Mouse (Mus musculus): ENCODE data around the gene Tmem101.
"Not testable (repeated sequence)": the region's sequence is repeated elsewhere in the genome, so short reads cannot be mapped to it uniquely, and the experiment has no call there.

Gene Tmem101

DNA sequence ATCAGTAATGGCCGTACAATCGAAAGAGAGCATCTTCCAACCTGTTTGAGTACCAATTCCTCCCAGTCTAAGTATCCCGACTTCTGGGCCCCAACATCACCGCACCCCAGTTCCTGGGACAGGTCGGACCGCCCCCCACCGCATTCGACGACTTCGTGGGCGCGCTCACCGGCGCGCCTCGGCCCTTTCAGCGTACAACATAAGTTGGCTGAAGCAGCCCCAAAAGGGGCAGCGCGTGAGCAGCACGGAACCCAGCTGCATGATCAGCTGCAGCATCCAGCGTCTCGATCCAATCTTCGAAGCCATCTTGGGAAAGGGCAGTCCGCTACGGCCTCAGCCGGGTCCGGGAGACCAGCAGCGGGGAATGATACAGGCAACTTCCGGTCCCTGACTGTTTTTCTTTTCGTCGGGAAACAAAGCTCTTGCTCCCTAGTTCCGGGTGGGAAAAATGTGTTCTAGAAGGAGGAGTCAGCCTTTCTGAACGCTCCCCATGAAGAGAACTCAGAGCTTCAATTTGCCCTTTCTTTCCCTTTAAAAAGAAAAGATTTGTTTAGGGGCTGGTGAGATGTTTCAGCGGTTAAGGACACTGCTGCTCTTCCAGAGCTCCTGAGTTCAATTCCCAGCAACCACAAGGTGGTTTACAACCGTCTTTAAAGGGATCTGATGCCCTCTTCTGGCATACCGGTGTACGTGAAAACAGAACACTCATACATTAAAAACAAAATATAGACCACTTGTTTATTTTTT lies at the start of gene Tmem101:
Gene Tmem101, minus strand, starts transcription at position 366 of the 747 bp plus-strand sequence.
- DNase-seq = peak; percentile 89

GRCm38 (mm10) chr11:102201408-102201821 lies 45.2 kb upstream of the Tmem101 start:
- DNase-seq = no peak

- DNase-seq = no peak
These were observed 43.7 kb upstream of the Tmem101 start for GRCm38 (mm10) chr11:102199856-102200255.

DNA sequence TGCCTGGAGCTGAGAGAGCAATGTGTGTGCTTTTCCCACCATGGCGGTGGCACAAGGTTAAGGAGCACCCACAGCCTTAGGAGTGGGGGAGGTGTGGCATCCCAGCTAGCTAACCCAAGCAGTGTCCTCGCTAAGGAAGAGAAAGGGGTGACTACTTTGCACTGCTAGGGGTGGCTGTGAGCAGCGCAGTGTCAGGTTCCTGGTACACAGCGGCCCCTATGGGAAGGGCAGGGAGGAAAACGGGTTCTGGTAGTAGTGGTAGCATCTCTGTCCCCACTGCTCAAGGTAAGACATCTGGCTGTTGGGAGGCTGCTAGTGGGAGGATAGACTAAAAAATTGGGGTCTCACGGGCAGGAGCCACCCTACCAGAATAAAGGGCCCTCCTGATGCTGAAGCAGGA lies 42.0 kb upstream of the Tmem101 start:
- no peak for DNase-seq

- peak; percentile 42 for DNase-seq
These were observed 40.0 kb upstream of the Tmem101 start for GRCm38 (mm10) chr11:102196018-102196797.

DNA sequence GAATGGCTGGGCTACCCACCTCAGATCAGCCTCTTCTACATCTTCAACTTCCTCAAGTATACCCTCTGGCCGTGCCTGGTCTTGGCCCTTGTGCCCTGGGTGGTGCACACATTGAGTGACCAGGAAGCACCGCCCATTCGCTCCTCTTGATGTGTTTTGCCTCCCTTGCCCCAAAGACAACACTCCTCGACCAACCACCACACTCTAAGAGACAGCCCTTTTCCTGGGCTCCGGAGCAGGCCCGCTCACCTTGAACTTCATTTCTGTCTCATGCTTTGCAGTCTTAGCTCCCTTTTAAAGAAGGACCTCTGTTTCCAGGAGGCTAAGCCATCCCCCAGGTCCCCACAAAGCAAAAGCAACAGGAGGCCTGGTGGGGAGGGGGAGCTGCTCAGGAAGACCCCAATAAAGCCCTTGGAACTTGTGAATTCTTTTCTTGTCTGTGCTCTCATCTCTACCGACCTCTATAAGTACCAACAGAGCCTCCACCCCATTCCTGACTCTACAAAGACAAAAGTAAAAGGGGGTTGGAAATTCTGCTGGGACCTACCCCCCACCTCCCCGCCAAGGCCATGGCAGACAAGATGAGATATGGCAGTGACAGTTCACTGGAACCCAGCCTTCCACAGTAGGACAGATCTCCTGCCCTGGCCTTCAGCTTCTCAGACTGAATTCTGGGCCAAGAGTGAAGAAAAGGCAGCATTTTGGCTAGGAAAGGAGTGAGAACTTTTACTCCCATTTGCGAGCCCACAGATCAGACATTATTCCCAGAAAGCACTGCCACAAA lies 37.6 kb upstream of the Tmem101 start:
- peak; percentile 19 for DNase-seq

DNA sequence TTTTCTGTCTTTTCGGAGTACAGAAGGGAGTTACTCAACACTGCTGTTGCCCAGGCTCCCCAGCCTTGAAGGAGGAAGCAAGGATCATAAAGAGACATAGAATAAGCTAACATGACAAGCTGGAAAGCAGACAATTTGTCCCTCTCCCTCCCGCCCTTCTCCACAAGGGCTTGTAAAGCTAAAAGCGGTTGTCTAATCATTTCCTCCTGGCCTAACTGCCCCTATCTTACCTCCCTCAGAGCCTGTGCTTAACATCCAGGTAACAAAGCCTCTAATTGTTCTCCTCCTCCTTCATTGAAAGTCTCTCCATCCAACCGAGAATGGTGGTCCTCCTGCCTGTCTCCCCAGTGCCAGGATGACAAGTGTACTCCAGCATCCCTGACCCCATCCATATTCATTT lies 34.6 kb upstream of the Tmem101 start:
- DNase-seq = no peak

DNA sequence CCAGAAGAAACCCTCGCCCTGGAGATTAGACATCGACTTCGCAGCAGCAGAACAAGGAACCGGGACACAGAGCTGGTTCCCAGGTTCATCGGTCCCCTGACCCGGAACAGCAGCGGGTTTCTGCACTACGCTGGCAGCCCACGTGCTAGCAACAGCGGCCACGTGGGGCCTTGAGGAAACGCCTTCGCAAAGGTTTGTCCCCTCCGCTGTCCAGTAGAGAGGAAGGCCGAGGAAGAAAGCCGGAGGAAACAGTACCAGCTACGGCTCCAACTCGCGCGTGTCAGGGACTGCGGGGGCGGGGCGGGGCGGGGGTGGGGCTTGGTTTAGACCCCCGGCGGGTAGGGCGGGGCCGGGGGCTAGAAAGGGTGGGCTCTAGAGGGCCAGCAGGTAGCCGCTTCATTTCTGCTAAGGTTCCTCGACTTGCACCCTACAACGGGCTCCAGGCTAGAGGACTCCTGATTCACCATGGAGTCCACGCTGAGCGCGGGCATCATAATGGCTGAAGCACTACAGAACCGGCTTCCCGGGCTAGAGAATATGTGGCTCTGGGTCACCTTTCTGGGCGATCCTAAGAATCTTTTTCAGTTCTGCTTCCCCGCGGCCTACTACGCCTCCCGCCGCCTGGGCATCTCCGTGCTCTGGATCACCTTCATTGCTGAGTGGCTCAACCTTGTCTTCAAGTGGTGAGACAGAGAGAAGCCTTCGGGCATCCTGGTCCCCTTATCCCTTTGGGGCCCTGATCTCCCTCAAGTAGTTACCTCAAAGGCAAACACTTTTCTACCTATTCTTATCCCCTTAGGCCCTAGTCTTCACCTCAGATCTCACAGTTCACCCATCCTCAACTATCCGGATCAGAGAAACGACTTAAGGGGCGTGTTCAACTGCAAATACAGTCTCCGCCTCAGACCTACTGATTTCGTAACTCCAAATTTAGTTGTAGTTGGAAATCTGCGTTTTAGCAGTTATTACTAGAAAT lies 33.5 kb upstream of the Tmem101 start, which contains the start of gene G6pc3:
Gene G6pc3, plus strand, starts transcription at position 160 of the 976 bp plus-strand sequence.
- DNase-seq = peak; percentile 90

DNA sequence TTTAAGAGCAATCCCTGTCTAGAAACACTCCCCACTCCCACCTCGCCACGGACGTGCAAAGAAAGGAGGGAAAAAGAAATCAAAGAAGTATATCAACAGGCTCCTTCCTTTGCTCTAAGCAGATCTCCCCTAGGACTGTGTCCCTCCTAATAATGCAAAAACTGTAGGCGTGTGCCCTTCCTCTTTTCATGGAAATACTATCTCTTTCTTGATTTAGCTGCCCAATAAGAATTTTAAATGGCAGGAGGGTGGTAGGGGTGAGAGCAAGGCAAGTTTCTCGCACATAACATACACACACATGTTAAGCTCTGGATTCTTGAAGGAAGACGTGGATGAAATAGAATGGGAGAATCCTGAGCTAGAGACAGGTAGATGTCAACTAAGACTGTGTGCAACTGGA lies 32.8 kb upstream of the Tmem101 start:
- no peak for DNase-seq

DNA sequence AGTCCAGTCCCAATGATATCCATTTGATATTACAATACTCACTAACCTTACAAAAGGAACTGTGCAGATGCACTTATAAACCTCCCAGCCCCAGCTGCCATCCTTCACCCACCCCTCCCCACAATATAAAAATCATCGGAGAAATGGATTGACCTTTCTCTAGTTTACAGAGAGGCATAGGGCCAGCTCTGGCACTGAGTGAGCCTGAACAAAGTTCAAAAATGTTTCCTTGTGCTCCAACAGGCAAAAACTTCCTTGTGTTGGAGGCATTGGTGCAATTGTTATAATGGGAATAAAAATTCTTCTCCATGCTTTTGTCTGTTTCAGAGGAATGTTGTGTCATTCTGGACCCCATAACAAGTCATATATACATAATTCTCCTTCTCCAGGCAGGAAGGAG lies 30.0 kb upstream of the Tmem101 start:
- DNase-seq = no peak

GRCm38 (mm10) chr11:102185677-102186076 lies 29.5 kb upstream of the Tmem101 start:
- no peak for DNase-seq

- peak; percentile 95 for DNase-seq
These were observed 28.7 kb upstream of the Tmem101 start, which contains the start of gene Lsm12 for GRCm38 (mm10) chr11:102184646-102185495. TSS of gene Lsm12 (minus strand) at chr11:102185296.

GRCm38 (mm10) chr11:102184253-102184645 lies 28.0 kb upstream of the Tmem101 start:
- DNase-seq = no peak

DNA sequence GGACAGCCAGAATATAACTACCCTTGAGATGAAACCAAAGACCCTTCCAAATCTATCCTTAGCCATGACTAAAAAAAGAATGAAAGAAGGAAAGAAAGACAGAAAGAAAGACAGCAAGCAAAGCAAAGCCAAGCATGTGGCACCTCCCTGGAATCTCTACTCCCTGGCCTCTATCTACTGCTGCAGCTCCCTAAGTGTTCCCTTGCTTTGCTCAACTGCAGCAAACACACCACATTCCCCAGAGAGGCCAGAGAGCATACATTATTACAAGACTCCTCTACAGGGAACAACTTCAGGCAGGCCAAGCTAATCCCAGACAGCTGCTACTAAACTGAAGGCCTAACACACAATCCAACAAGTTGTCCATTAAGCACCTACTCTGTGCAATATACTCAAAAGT lies 23.6 kb upstream of the Tmem101 start:
- DNase-seq = no peak

DNA sequence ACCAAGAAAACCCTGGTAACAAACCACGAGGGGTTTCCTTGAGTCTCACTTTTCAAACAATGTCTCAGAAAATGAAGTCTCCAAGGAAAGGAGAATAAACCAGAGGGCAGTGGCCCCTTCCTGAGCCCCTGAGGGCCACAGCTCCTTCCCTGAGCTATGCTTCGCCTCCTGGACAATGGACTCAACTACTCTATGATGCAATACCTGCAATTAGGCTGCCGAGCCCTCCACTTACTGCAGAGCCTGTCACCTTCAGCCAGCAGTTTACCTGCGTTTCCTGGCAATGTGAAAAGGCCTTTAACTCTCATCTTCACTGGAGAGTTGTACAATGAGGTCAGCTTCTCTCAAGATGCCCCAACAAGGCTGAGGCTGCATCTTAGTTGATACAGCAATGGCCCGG lies 12.5 kb upstream of the Tmem101 start:
- DNase-seq = no peak

DNA sequence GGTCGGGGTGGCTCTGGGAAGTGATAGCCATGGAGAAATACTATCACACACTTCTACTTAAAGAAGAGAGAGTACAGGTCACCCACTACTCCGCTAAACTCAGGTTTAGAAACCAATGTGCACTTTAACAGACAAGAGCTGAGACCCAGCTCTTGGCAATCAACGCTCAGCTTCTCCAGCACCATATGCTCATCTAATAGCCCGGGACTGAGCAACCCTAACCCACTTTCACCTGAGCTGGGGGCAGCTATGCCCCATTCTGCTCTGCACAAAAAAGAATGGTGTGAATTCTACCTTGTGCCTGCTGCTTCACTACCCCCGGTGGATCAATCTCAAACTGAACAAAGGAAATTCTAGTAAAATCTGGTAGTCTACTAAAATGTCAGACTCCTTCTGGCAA lies 11.3 kb upstream of the Tmem101 start:
- no peak for DNase-seq

- DNase-seq = peak; percentile 76
These were observed 9.9 kb upstream of the Tmem101 start for GRCm38 (mm10) chr11:102165971-102166722.

- peak; percentile 79 for DNase-seq
These were observed 3.6 kb upstream of the Tmem101 start for GRCm38 (mm10) chr11:102159781-102160180.

GRCm38 (mm10) chr11:102158024-102158423 lies 1.8 kb upstream of the Tmem101 start:
- DNase-seq = not testable (repeated sequence)

- DNase-seq = no peak
These were observed 534 bp upstream of the Tmem101 start for GRCm38 (mm10) chr11:102156786-102157089.
